Mouse (Mus musculus) midbrain, embryonic 13.5 days (tissue): ENCODE measurements around the gene Foxc2. TPM values are rescaled to one million over a fixed set of nuclear protein-coding genes. Genes with fewer than 3 reads are reported as not detected.
"Not testable (repeated sequence)": the region's sequence is repeated elsewhere in the genome, so short reads cannot be mapped to it uniquely, and the experiment has no call there.

Experiments
- ATAC-seq: fragments of 200-750 bp; cut with Nextera tagmentation; 2 replicates; pipeline ENCODE4 v1.8.0; 2017; ENCODE audit warnings: mild to moderate bottlenecking, moderate TSS enrichment, moderate library complexity
- H3K27ac ChIP-seq: fragments of 300-500 bp; sonication (generic); 2 replicates; pipeline ENCODE4 v1.5.1; 2015; ENCODE audit warnings: inconsistent platforms, mild to moderate bottlenecking, moderate library complexity
- H3K27me3 ChIP-seq: fragments of 300-500 bp; sonication (generic); 2 replicates; pipeline ENCODE4 v1.6.1; 2015; ENCODE audit warnings: mild to moderate bottlenecking, inconsistent platforms
- H3K36me3 ChIP-seq: fragments of 300-500 bp; sonication (generic); 2 replicates; pipeline ENCODE4 v1.6.1; 2015; ENCODE audit warnings: mild to moderate bottlenecking, inconsistent platforms
- H3K4me1 ChIP-seq: fragments of 300-500 bp; sonication (generic); replicated peaks from 2 replicates; pipeline ENCODE4 v1.6.1; 2015; ENCODE audit warnings: inconsistent platforms
- H3K4me2 ChIP-seq: fragments of 300-500 bp; sonication (generic); replicated peaks from 2 replicates; pipeline ENCODE4 v1.6.1; 2015; ENCODE audit warnings: moderate library complexity, mild to moderate bottlenecking, inconsistent platforms
- H3K4me3 ChIP-seq: fragments of 300-500 bp; sonication (generic); replicated peaks from 2 replicates; pipeline ENCODE4 v1.5.1; 2015; ENCODE audit warnings: mild to moderate bottlenecking, inconsistent platforms
- H3K9ac ChIP-seq: fragments of 300-500 bp; sonication (generic); replicated peaks from 2 replicates; pipeline ENCODE4 v1.6.1; 2015; ENCODE audit warnings: mild to moderate bottlenecking, inconsistent platforms
- H3K9me3 ChIP-seq: fragments of 300-500 bp; sonication (generic); 2 replicates; pipeline ENCODE4 v1.6.1; 2016; ENCODE audit warnings: mild to moderate bottlenecking, inconsistent platforms
- WGBS: fragments of 180-500 bp; shearing (Covaris S2); methylation state at CpG from one replicate; pipeline ENCODE4 v1.1.7; 2015; 5-methylcytosine and 5-hydroxymethylcytosine counted together
- polyA plus RNA-seq: library from polyadenylated mRNA; unstranded; fragments of >200 nt; fragmentation: Nextera tagmentation; extraction: Ambion mirVana; gene quantifications from 2 replicates; pipeline ENCODE4 v1.2.1, GENCODE M21; 2015

Gene Foxc2
- polyA plus RNA-seq, 1 experiment from 2014 or later = 1.9 TPM

DNA sequence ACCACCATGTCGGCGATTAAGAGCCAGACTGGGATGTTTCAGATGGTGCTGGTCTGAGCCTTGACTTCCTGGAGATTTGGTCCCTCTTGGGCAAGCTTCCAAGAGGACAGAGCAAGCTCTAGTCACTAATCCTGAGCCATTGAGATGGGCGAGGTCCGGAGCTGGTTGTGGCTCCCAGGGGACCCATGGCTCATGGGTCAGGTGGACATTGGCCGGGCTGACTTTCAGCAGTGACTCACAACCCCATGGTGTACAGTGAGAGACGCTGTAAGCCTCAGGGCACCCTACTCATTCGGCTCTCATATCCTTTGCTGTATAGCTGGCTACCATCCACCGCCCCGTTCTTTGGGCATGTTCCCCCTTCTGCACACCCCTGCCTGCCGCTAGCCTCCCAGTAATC lies 18.1 kb downstream of the Foxc2 start:
- 90% methylated on average over 10 of the region's 10 CpGs for WGBS
- peaks cover 2% of the 10 kb centered on the region; the same call in 1 of the 2 replicates for H3K4me1 ChIP-seq
- no peak overlapping the region for H3K4me3 ChIP-seq
- no peak overlapping the region for H3K4me2 ChIP-seq
- peaks cover 51% of the 10 kb centered on the region for H3K27me3 ChIP-seq
- no peak overlapping the region for H3K27ac ChIP-seq
- H3K36me3 ChIP-seq = no peaks in the 10 kb centered on the region
- H3K9ac ChIP-seq = no peak overlapping the region
- peaks cover 9% of the 10 kb centered on the region for H3K9me3 ChIP-seq
- ATAC-seq = no peak

DNA sequence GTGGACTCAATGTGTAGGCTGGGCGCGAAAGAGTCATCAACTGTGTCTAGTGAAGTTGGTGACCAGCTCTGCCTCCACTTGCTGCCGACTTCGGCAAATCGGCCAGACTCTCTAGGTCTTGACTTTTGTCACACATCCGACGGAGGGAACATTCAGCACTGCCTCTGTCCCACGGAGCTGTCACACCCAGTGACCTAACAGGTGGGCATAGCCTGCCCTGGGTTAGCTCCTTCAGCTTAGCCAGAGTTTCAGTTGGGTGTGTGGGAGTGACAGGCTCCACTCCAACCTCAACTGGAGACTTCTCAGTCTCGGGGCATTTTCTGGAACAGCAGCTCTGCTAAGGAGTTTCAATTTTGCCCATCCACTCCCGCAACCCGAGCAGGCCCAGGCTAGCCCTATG lies 18.5 kb downstream of the Foxc2 start:
- peaks cover 47% of the 10 kb centered on the region for H3K27me3 ChIP-seq
- no peaks in the 10 kb centered on the region for H3K36me3 ChIP-seq
- 86% methylated on average over 11 of the region's 11 CpGs for WGBS
- no peak overlapping the region for H3K4me3 ChIP-seq
- H3K9ac ChIP-seq = no peak overlapping the region
- H3K27ac ChIP-seq = no peak overlapping the region
- ATAC-seq = no peak
- no peak overlapping the region for H3K4me2 ChIP-seq
- H3K9me3 ChIP-seq = peaks cover 9% of the 10 kb centered on the region
- H3K4me1 ChIP-seq = no peaks in the 10 kb centered on the region

DNA sequence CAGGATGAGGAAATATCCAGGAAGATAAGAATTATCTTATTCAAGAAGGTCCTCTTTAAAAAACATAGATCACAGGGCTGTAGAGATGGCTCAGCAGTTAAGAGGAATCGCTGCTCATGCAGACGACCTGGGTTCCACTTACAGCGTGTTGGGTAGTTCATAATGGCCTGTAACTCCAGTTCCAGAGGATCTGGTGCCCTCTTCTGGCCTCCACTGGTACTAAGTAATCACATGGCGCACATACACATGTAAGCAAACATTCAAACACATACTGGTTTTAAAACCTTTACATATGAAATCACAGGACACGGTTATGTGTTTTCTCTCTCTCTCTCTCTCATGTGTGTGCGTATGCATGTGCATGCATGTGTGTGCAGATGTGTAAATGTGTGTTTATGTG lies 20.9 kb downstream of the Foxc2 start:
- H3K9me3 ChIP-seq = peaks cover 9% of the 10 kb centered on the region
- 92% methylated on average over 6 of the region's 6 CpGs for WGBS
- H3K27me3 ChIP-seq = peaks cover 25% of the 10 kb centered on the region
- no peak overlapping the region for H3K4me2 ChIP-seq
- ATAC-seq = no peak
- no peaks in the 10 kb centered on the region for H3K4me1 ChIP-seq
- H3K27ac ChIP-seq = no peak overlapping the region
- no peaks in the 10 kb centered on the region for H3K36me3 ChIP-seq
- no peak overlapping the region for H3K9ac ChIP-seq
- H3K4me3 ChIP-seq = no peak overlapping the region

DNA sequence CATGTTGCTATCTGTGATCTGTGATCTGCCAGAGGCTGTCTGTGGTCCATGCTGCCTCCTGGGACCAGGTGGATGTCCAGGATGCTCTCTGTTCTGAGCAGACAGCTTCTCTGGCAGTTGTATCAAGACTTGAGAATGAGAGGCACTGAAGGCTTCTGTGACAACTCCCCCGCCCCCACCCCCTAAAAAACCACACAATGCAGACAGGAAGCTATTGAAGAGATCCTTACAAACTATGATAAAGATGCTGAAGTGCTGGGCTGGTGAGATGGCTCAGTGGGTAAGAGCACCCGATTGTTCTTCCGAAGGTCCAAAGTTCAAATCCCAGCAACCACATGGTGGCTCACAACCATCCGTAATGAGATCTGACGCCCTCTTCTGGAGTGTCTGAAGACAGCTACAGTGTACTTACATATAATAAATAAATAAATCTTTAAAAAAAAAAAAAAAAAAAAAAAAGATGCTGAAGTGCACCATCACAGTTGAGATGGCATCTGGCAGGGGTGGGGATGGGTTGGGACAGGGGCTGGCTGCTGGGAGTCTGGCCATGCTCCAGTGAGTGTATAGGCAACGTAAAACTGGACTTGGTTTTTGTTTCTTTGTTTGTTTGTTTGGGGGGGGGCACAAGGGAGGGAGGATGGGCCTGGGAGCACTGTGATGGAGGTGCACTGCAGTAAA lies 29.6 kb downstream of the Foxc2 start:
- H3K9ac ChIP-seq, H3K4me2 ChIP-seq, H3K27me3 ChIP-seq, H3K9me3 ChIP-seq, ATAC-seq, H3K27ac ChIP-seq, H3K4me1 ChIP-seq, H3K36me3 ChIP-seq, H3K4me3 ChIP-seq: not testable (repeated sequence)
- 79% methylated on average over 4 of the region's 6 CpGs for WGBS

DNA sequence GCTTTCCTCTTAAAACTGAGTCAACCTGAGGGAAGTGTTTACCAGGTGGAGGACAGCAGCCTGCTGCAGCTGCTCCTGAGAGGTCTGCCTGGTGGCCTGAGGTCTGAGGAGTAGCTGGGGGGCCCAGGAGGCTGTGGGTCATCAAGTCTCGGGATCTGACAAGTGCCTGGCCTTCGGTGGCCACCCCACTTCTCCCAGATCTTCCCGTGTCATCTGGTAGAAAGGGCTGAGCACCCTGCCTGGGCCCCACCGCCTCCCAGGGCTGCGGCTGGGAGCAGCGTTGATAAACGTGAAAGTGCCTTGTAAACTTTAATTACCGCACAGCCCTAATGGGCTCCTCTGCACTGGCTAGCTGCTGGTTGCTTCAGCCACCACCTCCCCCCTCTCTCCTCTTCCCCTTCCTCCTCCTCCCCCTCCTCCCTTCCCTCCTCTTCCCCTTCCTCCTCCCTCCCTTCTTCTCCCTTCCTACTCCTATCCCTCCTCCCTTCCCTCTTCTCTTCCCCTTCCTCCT lies 32.7 kb downstream of the Foxc2 start:
- Histone ChIP-seq H3K27me3 (no peaks in the 10 kb centered on the region), H3K4me2 (no peak overlapping the region), H3K9me3 (no peaks in the 10 kb centered on the region), H3K27ac (no peak overlapping the region), H3K9ac (no peak overlapping the region), H3K4me3 (no peak overlapping the region), H3K36me3 (no peaks in the 10 kb centered on the region), H3K4me1 (no peaks in the 10 kb centered on the region)
- 50% methylated on average over 8 of the region's 8 CpGs for WGBS
- ATAC-seq = no peak

DNA sequence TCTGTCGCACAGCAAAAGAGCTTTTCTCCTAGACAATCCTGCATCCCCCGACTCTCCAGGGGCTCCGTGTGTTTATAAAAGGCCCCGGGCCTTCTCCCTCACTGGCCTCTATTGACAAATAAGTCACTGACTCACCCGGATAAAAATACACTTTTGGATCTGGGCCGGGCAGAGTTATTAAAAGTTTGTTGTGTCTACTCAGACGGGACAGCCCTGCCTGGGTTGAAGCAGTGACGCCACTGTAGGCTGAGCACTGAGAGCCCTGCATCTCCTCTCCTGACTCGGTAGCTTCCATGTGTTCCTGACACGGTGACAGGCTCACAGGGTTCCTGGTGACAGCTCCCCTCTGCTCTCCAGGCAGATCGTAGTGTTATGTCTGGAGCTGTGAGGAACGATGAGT lies 36.4 kb downstream of the Foxc2 start:
- no peaks in the 10 kb centered on the region for H3K4me1 ChIP-seq
- no peaks in the 10 kb centered on the region for H3K36me3 ChIP-seq
- no peak overlapping the region for H3K4me3 ChIP-seq
- H3K27ac ChIP-seq = no peak overlapping the region
- WGBS = 75% methylated on average over 12 of the region's 12 CpGs
- H3K9me3 ChIP-seq = no peaks in the 10 kb centered on the region
- H3K27me3 ChIP-seq = no peaks in the 10 kb centered on the region
- no peak for ATAC-seq
- no peak overlapping the region for H3K9ac ChIP-seq
- no peak overlapping the region for H3K4me2 ChIP-seq

DNA sequence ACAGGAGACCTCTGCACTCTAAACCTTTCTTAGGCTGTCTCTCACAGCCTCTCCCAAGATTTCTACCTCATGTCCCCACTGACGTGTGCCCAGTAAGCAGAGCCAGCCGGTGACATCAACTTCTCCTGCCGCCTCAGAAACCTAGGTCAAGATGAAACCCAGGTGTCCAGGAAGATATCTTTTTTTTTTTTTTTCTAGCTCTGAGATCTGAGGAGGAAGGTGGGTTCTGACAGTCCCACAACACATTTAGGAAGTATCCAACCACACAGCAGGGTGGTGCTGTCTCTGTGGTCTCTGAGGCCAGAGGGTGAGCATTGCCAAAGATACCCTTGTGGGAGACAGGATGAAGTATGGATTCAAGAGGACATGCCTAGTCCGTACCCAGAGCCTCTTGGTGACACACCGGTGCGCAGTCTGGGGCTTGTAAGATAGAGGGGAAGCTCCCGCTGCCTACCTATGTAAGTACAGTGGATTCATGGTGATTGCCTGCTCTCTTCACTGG lies 41.1 kb downstream of the Foxc2 start:
- Histone ChIP-seq H3K4me3 (no peak overlapping the region), H3K4me1 (no peaks in the 10 kb centered on the region), H3K27me3 (no peaks in the 10 kb centered on the region), H3K27ac (no peak overlapping the region), H3K9me3 (no peaks in the 10 kb centered on the region), H3K9ac (no peak overlapping the region), H3K4me2 (no peak overlapping the region), H3K36me3 (no peaks in the 10 kb centered on the region)
- 87% methylated on average over 7 of the region's 7 CpGs for WGBS
- no peak for ATAC-seq

DNA sequence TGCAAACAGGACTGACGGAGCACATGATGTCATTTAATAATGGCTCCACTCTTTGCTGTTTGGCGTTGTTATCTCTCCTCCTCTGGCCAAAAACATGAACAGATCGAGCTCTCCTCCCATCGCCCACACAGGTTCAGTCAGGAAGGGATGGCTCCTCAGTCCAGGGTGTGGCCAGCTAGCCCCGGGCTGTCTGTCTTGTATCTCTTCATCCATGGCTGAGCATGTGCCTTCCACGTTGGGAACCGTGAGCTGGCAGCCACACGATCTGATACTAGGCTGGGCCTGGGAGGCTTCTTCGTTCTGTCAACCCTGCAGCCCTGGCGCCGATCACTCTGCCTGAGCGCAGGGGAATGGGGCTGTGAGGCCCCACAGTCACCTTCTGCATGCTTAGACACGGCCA lies 42.8 kb downstream of the Foxc2 start:
- H3K27ac ChIP-seq = no peak overlapping the region
- H3K27me3 ChIP-seq = no peaks in the 10 kb centered on the region
- H3K4me3 ChIP-seq = no peak overlapping the region
- H3K4me2 ChIP-seq = no peak overlapping the region
- WGBS = 77% methylated on average over 13 of the region's 13 CpGs
- ATAC-seq = no peak
- H3K4me1 ChIP-seq = no peaks in the 10 kb centered on the region
- H3K9me3 ChIP-seq = no peaks in the 10 kb centered on the region
- H3K9ac ChIP-seq = no peak overlapping the region
- no peaks in the 10 kb centered on the region for H3K36me3 ChIP-seq

DNA sequence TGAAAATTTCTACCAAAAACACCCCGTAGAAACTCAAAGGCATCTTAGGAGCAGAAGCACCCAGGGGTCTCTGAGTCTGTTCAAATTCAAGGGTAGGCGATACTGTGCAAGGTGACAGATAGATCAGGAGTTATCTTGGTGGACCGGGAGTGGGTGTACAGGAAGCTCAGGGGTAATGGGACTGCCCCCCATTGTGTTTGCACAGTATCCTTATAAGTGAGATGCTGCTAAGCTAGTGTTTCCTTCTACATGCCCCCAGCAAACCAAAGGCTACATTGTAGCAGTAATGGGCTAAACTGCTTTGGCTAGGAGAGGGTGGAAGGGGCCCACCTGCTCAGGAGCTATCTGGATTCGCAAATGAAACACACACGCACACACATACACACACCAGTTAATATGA lies 45.5 kb downstream of the Foxc2 start:
- no peak overlapping the region for H3K4me3 ChIP-seq
- H3K27me3 ChIP-seq = no peaks in the 10 kb centered on the region
- no peaks in the 10 kb centered on the region for H3K4me1 ChIP-seq
- H3K9ac ChIP-seq = no peak overlapping the region
- no peaks in the 10 kb centered on the region for H3K9me3 ChIP-seq
- no peak overlapping the region for H3K4me2 ChIP-seq
- no peak for ATAC-seq
- no peak overlapping the region for H3K27ac ChIP-seq
- no peaks in the 10 kb centered on the region for H3K36me3 ChIP-seq
- 94% methylated on average over 5 of the region's 5 CpGs for WGBS

DNA sequence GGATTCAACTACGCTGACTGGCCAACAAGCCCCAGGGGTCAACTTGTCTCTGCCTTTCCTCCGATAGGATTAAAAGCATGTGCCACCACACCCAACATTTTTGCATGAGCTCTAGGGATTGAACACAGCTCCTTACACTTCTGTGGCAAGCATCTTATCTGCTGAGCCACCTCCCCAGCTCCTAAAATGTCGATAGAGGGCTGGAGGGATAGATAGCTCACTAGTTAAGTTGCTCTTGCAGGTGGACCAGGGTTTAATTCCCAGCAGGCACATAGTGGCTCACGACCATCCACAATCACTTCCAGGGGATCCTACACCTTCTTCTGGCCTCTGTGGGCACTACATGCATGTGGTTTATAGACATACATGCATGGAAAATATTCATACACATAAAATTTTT lies 46.4 kb downstream of the Foxc2 start:
- no peaks in the 10 kb centered on the region for H3K36me3 ChIP-seq
- WGBS = 81% methylated on average over 4 of the region's 4 CpGs
- H3K9ac ChIP-seq = no peak overlapping the region
- no peak overlapping the region for H3K4me2 ChIP-seq
- no peak overlapping the region for H3K4me3 ChIP-seq
- H3K4me1 ChIP-seq = no peaks in the 10 kb centered on the region
- no peak for ATAC-seq
- no peaks in the 10 kb centered on the region for H3K9me3 ChIP-seq
- no peak overlapping the region for H3K27ac ChIP-seq
- no peaks in the 10 kb centered on the region for H3K27me3 ChIP-seq

DNA sequence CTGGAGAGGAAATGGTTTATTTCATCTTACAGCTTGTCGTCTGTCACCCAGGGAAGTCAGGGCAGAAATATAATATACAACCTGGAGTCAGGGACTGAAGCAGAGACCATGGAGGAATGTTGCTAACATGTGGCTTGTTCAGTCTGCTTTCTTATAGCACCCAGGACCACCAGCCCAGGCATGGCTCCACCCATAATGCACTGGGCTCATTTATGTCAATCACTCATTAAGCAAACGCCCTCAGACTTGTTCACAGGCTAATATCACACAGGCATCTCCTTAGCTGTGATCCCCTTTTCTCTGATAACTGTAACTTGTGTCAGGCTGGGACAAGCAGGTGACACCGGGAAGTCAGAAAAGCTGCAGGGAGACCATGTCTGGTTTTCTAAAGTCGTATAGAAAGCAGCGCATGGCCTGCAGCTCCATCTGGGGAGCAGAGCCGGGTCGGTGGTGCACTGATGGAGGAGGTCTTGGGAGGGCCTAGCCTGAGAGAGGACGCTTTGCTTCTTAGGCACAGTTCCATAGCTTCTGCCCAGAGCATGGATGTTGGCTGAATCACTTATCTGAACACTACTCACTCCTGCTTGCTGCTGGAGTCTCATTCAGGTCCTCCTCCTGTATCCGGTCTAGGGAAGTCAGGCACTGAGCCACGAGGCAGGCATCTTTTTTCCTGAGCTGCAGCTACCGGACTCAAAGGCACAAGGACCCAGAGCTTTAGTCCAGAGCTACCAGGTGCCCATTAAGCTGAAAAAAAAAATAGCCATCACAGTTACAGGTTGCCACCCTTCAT lies 47.1 kb downstream of the Foxc2 start:
- H3K9ac ChIP-seq = no peak overlapping the region
- ATAC-seq = no peak
- WGBS = 76% methylated on average over 11 of the region's 11 CpGs
- H3K4me2 ChIP-seq = no peak overlapping the region
- no peaks in the 10 kb centered on the region for H3K9me3 ChIP-seq
- H3K4me1 ChIP-seq = no peaks in the 10 kb centered on the region
- no peaks in the 10 kb centered on the region for H3K27me3 ChIP-seq
- H3K4me3 ChIP-seq = no peak overlapping the region
- H3K27ac ChIP-seq = no peak overlapping the region
- H3K36me3 ChIP-seq = no peaks in the 10 kb centered on the region

DNA sequence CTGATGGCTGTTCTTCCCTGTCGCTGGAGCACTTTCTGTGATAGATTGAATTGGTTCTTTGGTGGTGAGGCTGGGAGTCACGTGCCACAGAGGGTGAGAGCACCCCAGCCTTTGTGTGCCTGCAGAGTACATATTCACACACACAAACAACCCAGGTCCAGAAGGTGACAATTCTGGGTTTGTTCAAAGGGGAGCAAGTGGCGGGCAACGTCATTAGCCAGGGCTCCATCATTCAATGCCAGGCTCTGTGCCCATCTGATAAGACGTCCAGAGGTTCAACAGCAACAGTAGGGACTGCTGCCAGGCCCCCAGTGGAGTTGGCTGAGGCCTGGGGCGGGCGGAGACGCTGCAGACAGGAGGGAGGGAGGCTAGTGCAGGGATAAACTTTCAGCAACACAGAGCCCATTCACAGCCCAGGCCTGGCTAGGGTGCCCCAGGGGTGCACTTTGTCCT lies 48.1 kb downstream of the Foxc2 start:
- no peak overlapping the region for H3K4me2 ChIP-seq
- no peaks in the 10 kb centered on the region for H3K36me3 ChIP-seq
- 60% methylated on average over 7 of the region's 8 CpGs for WGBS
- ATAC-seq = no peak
- no peak overlapping the region for H3K9ac ChIP-seq
- no peaks in the 10 kb centered on the region for H3K4me1 ChIP-seq
- H3K9me3 ChIP-seq = no peaks in the 10 kb centered on the region
- no peaks in the 10 kb centered on the region for H3K27me3 ChIP-seq
- H3K4me3 ChIP-seq = no peak overlapping the region
- H3K27ac ChIP-seq = no peak overlapping the region
